In genomic region chr11:90231631-90232030, GRCm38 (mm10) we compare ENCODE assay signal across 17 mouse cellular contexts. TPM values are rescaled to one million over a fixed set of nuclear protein-coding genes. Genes with fewer than 3 reads are reported as not detected.
DNase-seq lines count a peak whose midpoint lies in the region; ATAC-seq and TF ChIP-seq lines count a peak whose summit lies in the region.
"Had no signal": no experiment of that assay in that cellular context is flagged by ENCODE, and none has a peak within 500 bp of the region (broad histone marks: within the 10 kb centered on the region; RNA-seq: fewer than 3 reads in every experiment).

No protein-coding gene starts in this region.

- 37% methylated on average over 2 of the region's 2 CpGs for WGBS in stomach, embryonic 14.5 days
- WGBS in stomach, postnatal 0 days, result 19% methylated on average over 2 of the region's 2 CpGs

- no peak overlapping the region for H3K4me2 ChIP-seq in stomach, embryonic 14.5 days (replicated peaks; ENCODE audit: low read depth, low read length)
- no peak overlapping the region for H3K4me2 ChIP-seq in stomach, postnatal 0 days (replicated peaks; ENCODE audit: low read depth)
- H3K4me2 ChIP-seq: embryonic facial prominence, embryonic 13.5 days; limb, embryonic 15.5 days; midbrain, embryonic 15.5 days had no signal

- no peak for TF ChIP-seq EP300 in stomach, postnatal 0 days (optimal IDR thresholded peaks at IDR 0.05)

- H3K4me1 ChIP-seq in stomach, embryonic 14.5 days (ENCODE audit: control insufficient read depth, insufficient read depth, low read length), result 0 out of 2 replicates have a peak, but pooled peaks cover 8% of the 10 kb centered on the region
- no peaks in the 10 kb centered on the region for H3K4me1 ChIP-seq in stomach, postnatal 0 days (replicated peaks; ENCODE audit: control insufficient read depth, insufficient read depth)
- H3K4me1 ChIP-seq: midbrain, embryonic 15.5 days had no signal

- peak overlapping the region; percentile 44; the same call in 1 of the 2 replicates for H3K27ac ChIP-seq in stomach, embryonic 14.5 days (ENCODE audit: low read length)
- H3K27ac ChIP-seq in stomach, postnatal 0 days (replicated peaks), result no peak overlapping the region; the same call in 1 of the 2 replicates
- H3K27ac ChIP-seq: embryonic facial prominence, embryonic 13.5 days; forebrain, embryonic 10.5 days; midbrain, embryonic 15.5 days had no signal

- no peaks in the 10 kb centered on the region for H3K9me3 ChIP-seq in stomach, embryonic 14.5 days (ENCODE audit: control insufficient read depth, low read depth, low read length)
- no peaks in the 10 kb centered on the region for H3K9me3 ChIP-seq in stomach, postnatal 0 days (ENCODE audit: control insufficient read depth, low read length)
- H3K9me3 ChIP-seq: embryonic facial prominence, embryonic 13.5 days; forebrain, embryonic 10.5 days; limb, embryonic 15.5 days; midbrain, embryonic 15.5 days had no signal

- no peaks in the 10 kb centered on the region for H3K36me3 ChIP-seq in stomach, embryonic 14.5 days (ENCODE audit: control insufficient read depth, insufficient read depth, low read length)
- no peaks in the 10 kb centered on the region for H3K36me3 ChIP-seq in stomach, postnatal 0 days (ENCODE audit: control insufficient read depth, insufficient read depth, low read length)
- H3K36me3 ChIP-seq: embryonic facial prominence, embryonic 13.5 days; forebrain, embryonic 10.5 days; limb, embryonic 15.5 days; midbrain, embryonic 15.5 days had no signal

- DNase-seq in heart, adult 11 months, result peak; percentile 7
- no peak for DNase-seq in heart, adult 9 months (ENCODE audit: low spot score in 2 of 2)
- DNase-seq in kidney, postnatal 14 days, result peak; percentile 27
- no peak for DNase-seq in kidney, postnatal 10 days
- DNase-seq in stomach, postnatal 0 days (ENCODE audit: low spot score), result no peak
- no peak for DNase-seq in frontal cortex, postnatal 36 days (ENCODE audit: low spot score in 2 of 2)
- no peak for DNase-seq in frontal cortex, postnatal 14 days (ENCODE audit: low spot score in 2 of 2)
- DNase-seq: adrenal gland, adult 2 months; cerebellum, adult 18-20 months; heart, adult 18-20 months; heart, postnatal 4 days; right cerebral cortex, postnatal 14 days had no signal

- no peaks in the 10 kb centered on the region for H3K27me3 ChIP-seq in stomach, embryonic 14.5 days (ENCODE audit: control insufficient read depth, insufficient read depth, low read length)
- H3K27me3 ChIP-seq in stomach, postnatal 0 days (ENCODE audit: control insufficient read depth, insufficient read depth, low read length), result no peaks in the 10 kb centered on the region
- H3K27me3 ChIP-seq: embryonic facial prominence, embryonic 13.5 days; limb, embryonic 15.5 days; midbrain, embryonic 15.5 days had no signal

- no peak for TF ChIP-seq CTCF in stomach, postnatal 0 days (IDR thresholded peaks at IDR 0.05; ENCODE audit: low read depth)

- ATAC-seq in stomach, embryonic 14.5 days (ENCODE audit: insufficient number of reproducible peaks, insufficient read depth, low FRiP score, low read depth), result no peak
- ATAC-seq in stomach, postnatal 0 days (ENCODE audit: low FRiP score, low TSS enrichment), result no peak
- ATAC-seq: midbrain, embryonic 15.5 days had no signal

- H3K4me3 ChIP-seq in stomach, embryonic 14.5 days (ENCODE audit: low read depth, low read length), result no peak overlapping the region
- no peak overlapping the region for H3K4me3 ChIP-seq in stomach, postnatal 0 days (ENCODE audit: low read depth, low read length)
- H3K4me3 ChIP-seq: embryonic facial prominence, embryonic 13.5 days; forebrain, embryonic 10.5 days; limb, embryonic 15.5 days; midbrain, embryonic 15.5 days had no signal

- no peak overlapping the region for H3K9ac ChIP-seq in stomach, embryonic 14.5 days (replicated peaks; ENCODE audit: low read depth, low read length)
- no peak overlapping the region for H3K9ac ChIP-seq in stomach, postnatal 0 days (ENCODE audit: low read length)
- H3K9ac ChIP-seq: embryonic facial prominence, embryonic 13.5 days; limb, embryonic 15.5 days; midbrain, embryonic 15.5 days had no signal

RNA-seq across cellular contexts. Expression of gene Mmd, which starts 17.6 kb away (rescaled TPM):
- polyA plus RNA-seq in stomach, embryonic 14.5 days (2014; fragmentation: Nextera tagmentation; extraction: Ambion mirVana), result 34.3 TPM in 2 replicates
- 19.1 and 21.3 TPM in 2 replicates for polyA plus RNA-seq in stomach, postnatal 0 days (2015; fragmentation: Nextera tagmentation; extraction: Ambion mirVana)

RNA-seq across cellular contexts. Expression of gene Gm45716, which starts 44.1 kb away (rescaled TPM):
- 10.9 and 12.3 TPM in 2 replicates for polyA plus RNA-seq in stomach, embryonic 14.5 days (2014; fragmentation: Nextera tagmentation; extraction: Ambion mirVana)
- 7.0 and 7.4 TPM in 2 replicates for polyA plus RNA-seq in stomach, postnatal 0 days (2015; fragmentation: Nextera tagmentation; extraction: Ambion mirVana)

Comparison
In these comparisons a context has a peak if more than half of its experiments do, and no peak if none do; other contexts are left out.
1. DNase-seq: peak in heart, adult 11 months (single experiment) and kidney, postnatal 14 days (single experiment); none in heart, adult 9 months (0 of 2), kidney, postnatal 10 days (single experiment), stomach, postnatal 0 days (single experiment), frontal cortex, postnatal 36 days (0 of 2) and frontal cortex, postnatal 14 days (0 of 2).